Mouse (Mus musculus): ENCODE data around the gene Togaram1.
A peak's percentile ranks its signal among the peaks of the same experiment; 100 is the strongest.

DNA sequence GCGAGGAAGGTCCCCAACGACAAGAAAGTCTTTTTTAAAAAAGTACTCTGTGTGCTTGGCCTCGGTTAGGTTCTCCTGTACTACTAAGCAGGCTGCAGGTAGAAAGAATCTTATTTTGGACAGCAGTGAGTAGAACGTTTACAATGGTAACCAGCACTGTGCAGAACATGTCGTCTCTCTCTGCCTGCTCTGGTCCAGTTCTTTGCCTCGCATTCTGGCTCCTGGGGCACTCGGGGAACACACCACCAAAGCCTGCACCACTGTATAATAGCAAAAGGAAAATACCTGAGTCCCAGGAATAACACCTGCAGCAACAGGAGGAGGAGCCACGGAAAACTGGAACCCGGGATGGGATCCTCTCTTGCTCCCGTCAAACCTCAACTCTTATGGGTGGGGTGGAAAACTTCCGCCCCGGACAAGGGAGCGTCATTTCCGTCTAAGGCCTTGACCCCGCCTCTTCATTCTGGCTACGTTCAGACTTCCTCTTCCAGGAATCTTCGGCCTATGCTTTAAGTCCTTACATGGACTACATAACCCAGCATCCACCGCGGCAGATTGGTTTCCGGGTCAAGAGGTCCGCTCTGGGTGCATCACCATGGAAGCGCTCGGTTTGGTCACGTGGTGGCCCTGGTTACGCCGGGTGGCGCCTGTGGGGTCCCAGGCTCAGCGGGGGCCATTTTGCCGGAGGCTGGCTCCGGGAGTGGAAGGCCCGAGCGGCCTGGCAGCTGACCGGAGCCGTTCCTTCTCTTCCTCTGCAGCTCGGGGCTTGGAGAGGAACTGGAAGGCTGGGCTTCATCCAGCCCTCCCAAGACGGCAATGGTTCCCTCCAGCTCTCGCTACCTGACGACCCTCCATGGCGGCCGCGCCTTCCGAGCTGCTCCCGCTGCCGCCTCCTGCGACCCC is at the start of gene Togaram1, which contains the start of gene Klhl28:
- TF ChIP-seq CTCF (IDR thresholded peaks at IDR 0.05; ENCODE audit: borderline replicate concordance, control insufficient read depth, extremely low read depth, insufficient read depth, low read length, poor library complexity), result peak; percentile 2; the same call in 1 of the 2 replicates
- peak; percentile 95 for TF ChIP-seq POLR2A (IDR thresholded peaks at IDR 0.05; ENCODE audit: control insufficient read depth, extremely low read depth, insufficient read depth, low read length, poor library complexity)

All from thymus, adult 2 months (tissue).